Mouse (Mus musculus) brain, embryonic 14.5 days (tissue): Measurements from ENCODE around the gene Nubpl.
"Not testable (repeated sequence)": the region's sequence is repeated elsewhere in the genome, so short reads cannot be mapped to it uniquely, and the experiment has no call there.

Experiments
- CTCF ChIP-seq: fragments of 200-500 bp; IDR thresholded peaks from 2 replicates; pipeline ENCODE4 v1.5.1; 2012; ENCODE audit warnings: inconsistent platforms, mild to moderate bottlenecking, moderate library complexity, borderline replicate concordance; ENCODE audit not compliant: insufficient read depth, insufficient read length; ENCODE audit errors: extremely low read depth
- POLR2A ChIP-seq: fragments of 200-500 bp; IDR thresholded peaks from 2 replicates; pipeline ENCODE4 v1.6.1; 2012; ENCODE audit warnings: mild to moderate bottlenecking, inconsistent platforms, borderline replicate concordance; ENCODE audit not compliant: poor library complexity, insufficient read depth, insufficient read length, severe bottlenecking; ENCODE audit errors: extremely low read depth

DNA sequence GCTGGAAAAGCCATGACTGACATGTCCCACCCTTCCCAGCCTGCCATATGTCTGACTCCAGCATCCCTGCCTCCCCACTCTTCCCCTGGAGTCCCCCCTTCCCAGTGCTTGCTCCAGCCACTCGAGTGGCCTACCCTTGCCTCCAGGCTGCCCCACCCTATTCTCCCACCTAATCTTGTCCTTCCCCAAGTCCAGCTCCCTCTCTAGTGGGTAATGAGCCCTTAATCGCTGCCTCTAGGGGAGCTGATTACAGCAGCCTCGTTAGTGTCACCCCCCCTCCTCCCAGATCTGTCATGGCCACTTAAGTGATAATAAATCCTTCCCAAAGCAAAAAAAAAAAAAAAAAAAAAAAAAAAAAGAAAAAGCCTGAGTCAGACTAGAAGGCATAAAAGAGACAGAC, 18.2 kb upstream of the Nubpl start:
- TF ChIP-seq POLR2A, CTCF: not testable (repeated sequence)
